Mouse (Mus musculus) R1 (cell line): ENCODE results near the gene Ccdc188.
A peak's percentile ranks its signal among the peaks of the same experiment; 100 is the strongest.

Experiments
- DNase-seq: peaks from one replicate; pipeline ENCODE4 v3.0.0-alpha.2; 2018; ENCODE audit warnings: low read depth, low spot score

Gene Ccdc188

DNA sequence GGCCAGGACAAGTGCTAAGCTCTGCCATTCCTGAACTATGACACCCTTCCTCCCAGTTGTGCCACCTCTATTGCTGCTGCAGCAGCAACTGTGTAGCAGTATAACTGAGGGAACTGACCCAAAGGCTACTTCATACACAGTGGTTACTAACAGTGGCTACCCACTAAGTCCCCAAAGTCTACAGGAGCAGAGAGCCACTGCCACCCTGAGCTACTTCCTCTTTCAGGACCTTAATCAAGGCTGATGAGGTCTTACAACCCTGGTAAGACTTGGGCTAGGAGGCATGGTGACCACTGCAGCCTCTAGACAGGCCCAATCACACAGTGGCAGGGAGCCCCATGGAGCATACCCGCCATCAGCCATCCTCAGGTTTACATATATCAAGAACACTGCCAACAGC lies 15.6 kb upstream of the Ccdc188 start:
- no peak for DNase-seq

DNA sequence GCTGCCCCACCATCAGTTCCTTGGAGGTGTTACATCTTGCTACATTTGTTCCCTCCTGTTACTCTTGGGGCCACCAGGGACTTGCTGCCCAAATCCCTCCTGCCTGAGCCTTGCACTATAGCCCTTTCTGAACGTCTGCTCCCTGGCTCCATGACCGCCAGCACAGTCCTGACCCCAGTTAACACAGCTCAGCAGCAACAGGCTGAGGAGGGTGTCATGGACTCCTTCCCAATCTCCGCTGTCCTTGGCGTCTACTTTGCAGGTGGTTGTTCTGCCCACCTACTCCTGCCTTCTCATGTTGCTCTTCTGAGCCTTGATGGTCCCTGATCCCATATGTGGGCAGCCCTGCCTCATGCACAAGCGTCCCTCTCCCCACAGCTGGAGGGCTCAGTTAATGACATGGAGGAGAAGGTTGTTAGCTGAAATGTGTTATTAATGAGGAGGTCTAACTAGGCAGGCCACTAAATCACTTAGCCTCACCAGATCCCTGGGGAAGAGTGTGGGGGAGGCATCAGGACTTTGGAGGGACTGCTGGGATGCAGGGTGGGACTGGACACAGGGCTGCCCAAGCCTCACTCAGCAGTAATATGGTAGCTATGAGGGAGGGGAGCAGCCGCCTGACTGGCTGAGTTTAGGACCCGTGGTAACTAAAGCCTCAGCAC lies 14.1 kb upstream of the Ccdc188 start:
- DNase-seq = no peak

DNA sequence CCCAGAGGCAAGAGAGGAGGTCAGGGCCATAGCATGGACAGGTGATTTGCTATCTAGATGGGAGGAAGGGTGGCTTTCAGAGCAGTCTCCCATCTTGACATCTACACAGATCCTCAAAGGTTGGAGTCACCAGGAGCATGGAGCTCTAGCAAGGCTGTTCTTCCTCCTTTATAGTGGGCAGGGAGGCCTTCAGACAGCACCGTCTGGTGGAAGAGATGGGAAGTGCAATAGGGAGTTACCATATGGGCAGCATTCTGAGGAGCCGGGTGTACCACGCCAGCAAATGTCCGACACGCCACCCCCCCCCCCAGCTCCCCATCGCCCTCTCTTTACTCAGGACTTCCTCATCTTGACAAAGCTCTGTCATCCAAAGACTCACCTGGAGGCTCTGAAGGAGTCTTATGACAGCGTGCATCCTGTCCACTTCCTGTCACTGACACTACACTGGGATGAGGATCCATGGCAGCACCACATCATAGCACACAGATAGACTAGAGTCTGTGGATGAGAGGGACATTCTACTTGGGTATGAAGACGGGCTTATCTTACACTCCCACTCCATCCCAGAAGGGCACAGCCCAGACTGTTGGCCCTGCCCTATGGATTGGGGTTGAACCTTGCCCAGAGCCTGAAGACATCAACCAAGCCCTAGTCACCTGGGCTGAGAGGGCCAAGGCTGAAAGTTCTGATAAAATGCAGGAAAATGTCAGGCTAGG lies 6.8 kb upstream of the Ccdc188 start:
- peak; percentile 66 for DNase-seq

DNA sequence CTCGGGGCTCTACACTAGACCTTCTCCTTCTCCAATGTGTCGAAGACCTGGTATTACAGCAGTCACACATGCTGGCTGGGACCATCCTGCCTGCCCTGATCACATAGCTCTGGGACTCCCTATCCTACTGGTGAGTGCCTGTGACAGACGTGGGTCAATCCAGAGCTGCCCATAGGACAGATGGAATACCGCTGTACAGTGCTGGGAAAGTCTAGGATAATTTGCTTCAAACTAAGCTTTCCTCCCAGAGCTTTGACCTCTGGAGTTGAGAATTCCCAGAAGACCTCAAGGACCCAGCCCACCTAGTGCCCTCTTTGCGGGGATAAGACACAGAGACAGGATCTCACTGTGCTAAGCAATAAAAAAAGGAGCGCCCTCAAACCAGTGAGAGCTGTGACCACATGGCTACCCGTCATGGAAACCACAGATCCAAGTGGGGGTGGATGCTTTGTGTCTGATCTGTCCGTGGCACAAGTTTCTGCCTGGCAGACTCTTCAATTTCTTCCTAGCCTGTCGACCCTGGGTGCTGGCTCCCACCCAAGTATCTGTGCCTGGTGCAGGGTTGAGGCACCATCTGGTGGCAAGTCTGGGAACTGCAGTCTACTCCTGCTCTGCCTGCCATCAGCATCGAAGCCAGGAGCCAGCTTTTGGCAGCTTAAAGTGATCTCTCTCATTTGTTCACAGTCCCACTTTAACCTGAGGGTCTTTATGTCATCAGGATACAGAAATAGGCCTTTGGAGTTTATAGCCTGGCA lies 6.1 kb upstream of the Ccdc188 start:
- peak; percentile 69 for DNase-seq

DNA sequence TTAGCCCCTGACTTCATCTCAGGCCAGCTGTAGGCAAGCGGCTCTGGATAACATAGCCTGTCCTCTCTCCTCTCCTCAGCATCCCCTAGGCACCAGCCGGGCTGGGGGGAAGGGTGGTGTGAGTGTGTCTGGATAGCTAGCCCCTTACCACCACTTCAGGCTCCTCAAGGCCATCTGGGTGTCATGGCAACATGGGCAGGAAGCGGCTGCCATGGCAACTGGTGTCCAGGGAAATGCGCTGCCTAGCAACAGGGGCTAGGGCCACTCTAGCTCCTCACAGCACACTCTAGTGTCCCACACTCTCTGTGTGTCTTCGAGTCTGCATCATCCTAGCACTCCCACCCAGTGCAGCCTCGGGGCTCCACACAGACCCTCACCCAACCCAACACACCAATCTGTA lies 4.0 kb upstream of the Ccdc188 start:
- DNase-seq = peak; percentile 66

DNA sequence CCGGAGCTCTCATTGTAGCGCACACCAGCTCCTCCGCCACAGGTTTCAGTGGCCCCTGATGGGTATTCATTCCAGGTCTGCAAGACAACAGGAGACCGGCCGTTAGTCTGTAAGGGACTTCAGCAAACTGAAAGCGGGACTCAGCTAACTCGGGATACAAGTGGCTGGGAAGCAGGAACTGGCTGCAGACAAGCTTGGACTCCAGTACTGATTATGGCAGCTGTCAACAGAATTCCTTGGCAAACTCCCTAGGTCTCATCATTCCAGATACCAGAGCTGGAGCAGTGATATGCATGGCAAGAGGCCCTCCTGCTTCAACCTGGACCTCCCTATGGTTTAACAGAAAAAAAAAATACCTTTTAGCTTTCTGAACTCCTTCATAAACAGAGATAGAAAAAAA lies 2.8 kb upstream of the Ccdc188 start:
- DNase-seq = no peak

DNA sequence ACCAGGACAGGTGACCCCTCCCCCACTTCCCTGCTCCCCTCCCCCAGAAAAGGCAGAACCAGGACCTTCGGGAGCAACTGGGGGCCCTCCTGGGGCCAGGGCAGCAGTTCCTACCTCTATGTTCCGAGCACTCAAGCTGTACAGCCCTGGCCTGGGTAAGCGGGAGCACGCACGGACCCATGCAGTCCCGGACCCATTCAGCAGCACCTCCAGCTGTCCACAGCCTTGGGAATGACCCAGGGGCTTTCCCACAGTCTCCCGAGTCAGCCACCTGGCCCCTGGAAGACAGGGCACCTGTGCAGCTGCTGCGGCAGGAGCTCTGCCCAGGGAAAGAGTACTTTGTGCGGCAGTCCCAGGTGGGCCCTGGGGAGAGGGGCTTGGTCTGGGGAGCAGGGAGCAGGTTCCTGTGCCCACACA lies 909 bp downstream of the Ccdc188 start:
- DNase-seq = no peak

DNA sequence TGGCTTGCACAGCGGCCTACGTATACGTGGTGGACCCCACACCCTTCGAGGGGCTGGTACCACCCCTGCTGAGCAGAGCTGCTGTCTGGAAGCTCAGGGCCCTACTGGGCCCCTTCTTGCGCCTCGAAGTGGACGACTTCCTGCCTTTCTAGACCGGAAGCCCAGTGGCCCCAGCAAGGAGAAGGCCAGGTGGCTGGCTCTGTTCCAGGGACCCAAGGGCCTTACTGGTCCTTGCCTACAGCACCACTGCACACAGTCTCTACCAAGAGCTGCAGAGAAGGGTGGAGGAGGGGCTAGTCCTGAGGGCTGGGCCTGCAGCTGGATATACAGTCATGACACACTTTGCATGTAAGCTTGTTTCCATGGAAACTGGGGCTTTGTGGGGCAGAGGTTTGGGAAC lies 2.3 kb downstream of the Ccdc188 start:
- peak; percentile 67 for DNase-seq

DNA sequence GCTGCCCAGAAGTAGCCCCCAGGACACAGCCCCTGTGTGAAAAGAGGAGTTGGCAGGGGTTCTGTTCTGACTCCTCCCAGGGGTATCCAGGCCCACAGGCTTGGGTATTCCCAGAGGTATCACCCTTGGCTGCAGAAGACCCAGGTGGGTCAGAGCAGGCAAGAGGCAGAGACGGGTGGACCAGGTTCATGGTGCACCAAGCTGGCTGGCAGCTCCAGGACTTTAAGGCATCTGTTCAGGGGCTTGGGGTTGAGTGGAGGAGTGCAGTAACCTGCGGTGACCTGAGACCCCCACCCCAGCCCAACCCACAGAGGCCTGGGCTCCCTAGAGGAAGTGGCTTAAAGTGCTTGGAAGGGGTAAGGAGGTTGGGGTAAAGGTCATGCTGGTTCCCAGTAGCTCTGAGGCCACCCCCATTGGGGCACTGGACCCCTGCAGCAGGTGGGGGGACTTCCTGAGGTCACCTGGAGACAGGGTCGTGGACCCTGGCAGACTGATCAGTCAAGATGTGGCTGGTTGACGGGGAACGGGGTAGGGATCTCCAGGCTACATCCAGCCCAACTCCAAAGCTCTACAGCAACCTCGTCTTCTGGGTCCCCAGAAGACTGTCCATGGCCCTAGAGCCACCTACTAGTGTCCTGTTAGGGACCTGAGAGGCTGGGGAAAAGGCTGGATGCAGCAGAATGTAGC lies 3.3 kb downstream of the Ccdc188 start:
- DNase-seq = no peak

DNA sequence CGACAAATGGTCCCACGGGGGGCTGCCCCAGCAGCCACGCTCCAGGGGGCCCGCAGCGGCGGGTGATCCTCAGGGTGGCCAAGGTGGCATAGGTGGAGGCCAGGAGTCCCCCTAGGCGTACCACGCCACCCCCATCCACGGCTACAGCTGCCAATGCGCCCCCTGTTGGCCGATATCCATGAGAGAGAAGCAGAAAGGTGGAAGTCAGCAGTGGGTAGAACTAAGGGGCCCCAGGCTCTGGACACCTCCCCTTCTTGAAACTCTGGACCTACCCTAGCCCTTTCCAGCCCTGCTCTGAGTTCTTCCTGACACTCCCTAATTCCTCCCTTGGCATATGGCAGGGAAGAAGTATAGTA lies 3.8 kb downstream of the Ccdc188 start:
- no peak for DNase-seq

DNA sequence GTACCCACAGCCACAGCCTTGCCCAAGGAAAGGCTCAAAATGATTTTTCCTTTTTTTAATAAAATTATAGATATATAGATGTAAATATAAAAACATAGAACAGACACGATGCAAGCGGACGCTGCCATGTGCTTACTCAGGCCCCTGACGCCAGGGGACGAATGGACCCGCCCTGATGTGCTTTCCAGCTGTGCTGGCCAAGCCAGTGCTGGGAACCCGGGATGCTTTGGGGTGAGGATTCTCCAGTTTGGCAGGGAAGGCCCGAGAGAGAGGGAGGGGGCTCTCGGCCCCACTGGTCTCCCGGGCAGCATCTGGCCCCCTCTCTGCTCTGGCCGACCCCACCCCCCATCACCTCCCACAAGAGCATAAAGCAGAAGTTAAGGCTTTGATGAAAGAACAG lies 4.5 kb downstream of the Ccdc188 start:
- no peak for DNase-seq

DNA sequence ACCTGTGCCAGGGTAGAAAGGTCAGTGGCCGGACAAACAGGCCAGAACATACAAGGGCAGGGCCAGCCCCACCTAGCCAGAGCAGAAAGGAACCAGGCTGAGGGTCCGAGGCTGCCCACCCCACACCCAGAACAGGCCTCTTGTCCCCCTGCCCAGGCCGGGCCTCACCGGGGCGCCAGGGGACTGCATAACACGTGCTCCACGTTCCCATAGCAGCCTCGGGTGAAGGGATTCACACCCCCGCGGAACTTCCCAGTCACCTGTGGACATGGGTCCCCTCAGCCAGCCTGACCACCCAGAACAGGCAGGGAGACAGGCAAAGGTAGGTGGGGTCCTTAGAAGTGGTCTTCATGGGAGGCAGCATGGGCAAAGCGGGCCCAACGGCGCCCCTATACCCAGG lies 9.5 kb downstream of the Ccdc188 start:
- DNase-seq = no peak

DNA sequence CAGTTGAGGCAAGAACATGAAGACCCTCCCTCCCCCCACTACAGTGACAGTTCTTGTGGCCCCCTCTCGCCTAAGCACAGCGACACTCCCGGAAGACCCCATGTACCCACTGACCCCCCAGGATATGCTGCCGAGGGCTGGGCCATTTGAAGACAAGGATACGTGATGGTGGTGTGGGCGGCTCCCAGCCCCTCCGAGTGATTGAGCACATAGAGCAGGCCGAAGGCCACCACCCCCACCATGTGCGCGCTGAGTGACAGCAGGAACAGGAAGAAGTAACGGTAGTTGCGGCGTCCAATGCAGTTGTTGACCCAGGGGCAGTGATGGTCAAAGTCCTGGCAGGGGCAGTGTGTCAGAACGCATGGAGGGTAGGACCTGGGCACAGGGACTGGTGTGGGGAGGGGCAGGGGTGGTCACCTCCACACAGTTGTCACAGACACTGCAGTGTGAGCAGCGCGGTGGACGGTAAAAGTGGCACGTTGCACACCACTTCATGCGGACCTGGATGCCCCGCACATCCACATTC lies 10.3 kb downstream of the Ccdc188 start:
- no peak for DNase-seq

DNA sequence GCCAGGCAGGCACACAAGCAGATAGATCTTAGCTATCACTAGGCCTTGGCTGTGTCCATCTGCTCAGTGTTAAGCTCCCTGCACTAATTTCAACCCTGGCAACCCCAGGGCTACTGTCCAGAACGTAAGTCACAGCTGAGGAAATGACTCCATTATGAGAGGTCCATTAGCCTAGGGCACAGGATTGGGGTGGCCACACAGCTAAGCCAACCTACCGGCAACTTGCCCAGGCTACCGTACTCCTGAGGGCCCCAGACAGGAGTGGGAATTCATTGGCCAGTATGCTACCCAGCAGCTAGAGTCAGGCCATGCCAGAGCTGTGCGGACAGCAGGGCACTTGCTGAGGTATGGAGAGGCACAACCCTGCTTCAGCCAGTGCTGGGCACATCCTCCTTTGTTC lies 11.2 kb downstream of the Ccdc188 start:
- DNase-seq = no peak

DNA sequence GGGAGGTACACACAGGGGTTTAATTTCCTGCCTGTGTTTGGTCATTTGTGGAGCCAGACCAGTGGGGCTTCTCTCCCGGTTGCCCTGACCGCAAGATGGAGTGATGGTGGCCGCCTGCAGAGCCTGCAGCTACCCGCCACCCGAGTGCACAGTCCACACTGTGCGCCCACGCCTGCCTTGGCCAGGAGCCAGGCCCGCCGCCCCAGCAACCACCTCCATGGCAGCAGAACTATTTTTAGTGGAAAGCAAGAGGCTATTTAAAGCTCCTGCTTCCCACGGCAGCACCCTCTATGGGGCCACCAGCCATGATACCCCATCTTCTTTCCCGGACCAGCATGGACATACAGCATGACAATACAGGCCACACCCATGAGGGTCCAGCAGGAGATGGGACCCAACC lies 11.9 kb downstream of the Ccdc188 start:
- no peak for DNase-seq

DNA sequence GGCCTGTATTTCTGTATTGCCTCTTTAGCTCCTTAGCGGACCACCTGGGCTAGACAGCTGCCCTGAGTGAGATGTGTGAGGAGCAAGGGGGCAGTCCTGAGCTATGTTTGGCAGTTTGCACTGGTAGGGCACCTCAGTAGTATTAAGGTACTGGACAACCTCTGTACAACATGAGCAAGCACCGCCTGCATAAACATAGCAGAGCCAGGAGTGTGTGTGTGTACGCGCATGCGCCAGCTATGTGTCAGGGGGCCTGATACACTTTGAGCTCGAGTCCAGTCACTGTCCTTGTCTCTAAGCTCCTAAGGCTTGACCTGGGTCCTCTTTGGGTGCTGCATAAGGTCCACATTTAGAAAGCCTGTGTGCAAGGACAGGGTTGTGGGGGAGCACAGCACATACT lies 12.9 kb downstream of the Ccdc188 start:
- DNase-seq = no peak

DNA sequence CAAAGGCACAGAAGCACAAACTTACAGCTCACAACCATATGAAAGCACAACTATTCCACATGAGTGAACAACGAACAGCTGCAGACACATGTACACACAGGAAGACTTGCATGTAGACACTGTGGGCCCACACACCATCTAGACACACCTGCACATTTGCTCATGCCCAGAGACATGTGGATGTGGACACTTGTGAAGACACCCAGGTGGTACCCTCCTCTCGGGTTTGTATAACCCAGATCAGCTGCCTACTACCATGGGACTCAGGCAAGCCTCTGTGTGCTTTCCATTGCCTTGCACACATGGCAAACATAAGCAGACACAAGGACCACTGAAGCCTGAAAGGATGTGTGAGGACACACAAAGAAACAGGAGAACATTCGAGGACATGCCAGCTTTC lies 13.4 kb downstream of the Ccdc188 start:
- DNase-seq = no peak

DNA sequence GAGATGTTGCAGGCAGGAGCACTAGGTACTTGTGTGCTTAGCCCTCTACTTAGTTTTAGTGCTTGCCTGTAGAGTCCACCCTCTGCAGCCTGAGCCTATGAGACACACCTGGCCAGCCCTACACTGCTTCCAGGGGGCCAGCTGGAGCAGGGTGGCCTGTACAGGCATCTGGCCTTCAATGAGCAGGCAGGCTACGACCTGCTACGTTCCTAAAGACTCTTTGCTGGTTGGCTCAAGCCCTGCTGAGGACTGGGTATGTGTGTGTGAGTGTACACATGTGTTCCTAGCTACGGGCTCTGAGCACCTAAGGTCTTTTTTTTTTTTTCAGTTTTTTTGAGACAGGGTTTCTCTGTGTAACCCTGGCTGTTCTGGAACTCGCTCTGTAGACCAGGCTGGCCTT lies 13.8 kb downstream of the Ccdc188 start:
- DNase-seq = no peak

DNA sequence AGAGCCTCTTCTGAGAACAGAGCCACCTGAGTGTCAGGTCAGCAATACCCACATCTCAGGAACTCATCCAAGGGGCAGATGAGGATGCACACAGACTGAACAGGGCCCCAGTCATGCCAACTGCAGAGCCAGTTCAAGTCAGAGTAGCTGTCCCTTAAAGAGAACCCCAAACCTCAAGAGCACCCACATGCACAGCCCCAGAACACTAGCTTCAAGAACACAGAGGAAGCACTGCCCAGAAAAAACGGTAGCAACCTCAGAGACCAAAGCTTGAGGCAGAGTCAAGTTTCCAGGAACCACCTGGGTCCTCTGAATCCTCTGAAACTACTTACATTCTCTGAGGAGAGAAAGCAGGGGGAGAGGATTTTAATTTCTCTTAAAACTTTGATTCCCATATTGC lies 15.8 kb downstream of the Ccdc188 start:
- no peak for DNase-seq

DNA sequence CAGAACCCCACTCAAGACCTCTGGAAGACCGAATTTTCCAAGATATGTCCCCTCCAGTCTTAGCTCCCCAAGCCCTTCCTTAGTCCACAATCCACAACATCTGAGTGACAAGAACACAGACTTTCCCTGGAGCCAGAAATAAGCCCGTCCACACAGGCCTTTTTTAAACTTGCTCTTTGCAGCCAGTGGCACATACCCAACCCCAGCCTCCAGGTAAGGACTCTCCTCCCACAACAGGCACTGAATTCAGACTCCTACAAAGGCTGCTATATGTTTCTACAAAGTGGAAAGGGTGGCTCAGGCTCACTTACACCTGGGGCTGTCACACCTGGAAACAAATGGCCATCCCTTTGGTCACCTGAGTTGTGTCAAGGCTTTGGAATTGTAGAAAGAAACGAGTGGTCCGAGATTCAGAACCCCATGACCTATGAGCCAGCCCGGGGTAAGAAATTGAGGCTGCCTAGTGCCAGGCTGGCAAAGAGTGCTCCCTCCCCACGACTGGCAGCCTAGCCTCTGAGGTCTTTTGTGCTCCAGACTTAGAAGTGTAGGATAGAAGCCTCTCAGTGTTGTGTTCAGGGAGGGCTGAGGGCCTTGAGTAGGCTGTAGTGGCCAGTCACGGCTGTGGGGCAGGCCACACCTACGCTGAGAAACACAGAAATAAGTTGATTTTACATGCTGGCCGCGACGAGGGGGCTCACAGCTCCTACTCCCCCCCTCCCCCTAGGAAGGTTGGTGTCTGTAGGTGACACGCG lies 16.4 kb downstream of the Ccdc188 start:
- DNase-seq = no peak

DNA sequence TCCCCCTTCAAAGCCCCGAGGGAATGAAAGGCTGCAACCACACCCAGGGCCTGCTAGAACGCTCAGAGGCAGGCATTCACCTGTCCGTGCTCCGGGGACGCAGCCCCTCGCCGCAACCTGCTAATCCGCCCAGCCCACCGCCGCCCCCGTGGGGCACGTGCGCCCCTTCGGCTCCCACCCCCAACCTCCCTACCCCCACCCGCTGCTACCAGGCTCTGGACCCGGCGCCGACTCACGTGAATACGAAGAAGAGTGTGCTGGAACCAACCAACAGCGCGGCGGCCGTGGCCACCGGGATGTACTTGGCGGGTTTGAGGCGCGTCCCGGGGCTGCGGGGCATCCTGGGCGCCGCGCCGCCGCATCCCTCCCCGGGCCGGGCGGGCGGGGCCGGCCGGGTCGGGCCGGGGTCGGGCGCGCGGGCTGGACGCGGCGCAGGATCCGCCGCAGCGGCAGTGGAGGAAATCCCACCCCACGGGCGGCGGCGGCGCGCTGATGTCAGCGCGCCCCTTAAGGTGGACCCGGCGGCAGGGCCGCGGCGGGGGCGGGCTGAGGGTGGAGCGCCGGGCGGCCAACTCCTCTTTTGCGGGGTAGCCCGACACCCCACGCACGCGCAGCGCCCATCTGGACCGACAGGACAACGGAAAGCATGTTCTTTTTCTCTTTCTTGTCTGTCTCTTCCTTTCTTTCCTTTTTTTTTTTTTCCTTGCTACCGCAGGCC lies 17.2 kb downstream of the Ccdc188 start, which contains the start of gene Zdhhc8:
Zdhhc8 (minus strand) TSS at position 466 of the 718 bp plus-strand sequence.
- DNase-seq = peak; percentile 59
